Mouse (Mus musculus) limb, embryonic 14.5 days (tissue): ENCODE measurements at regions not wholly inside any gene's neighbourhood (a gene's known extent, or its start where the extent isn't known, plus 50 kb on each side); places are given as distances from the start of the nearest gene placed in this dataset.

ENCODE experiments used
- ATAC-seq: fragments of 200-750 bp; cut with Nextera tagmentation; 2 replicates; pipeline ENCODE4 v1.8.0; 2017; ENCODE audit warnings: low read depth, moderate number of reproducible peaks, moderate TSS enrichment; ENCODE audit not compliant: low FRiP score
- DNase-seq: peaks from one replicate; pipeline ENCODE4 v3.0.0-alpha.2; 2015; ENCODE audit warnings: low spot score
- H3K27ac ChIP-seq: fragments of 300-500 bp; sonication (generic); replicated peaks from 2 replicates; pipeline ENCODE4 v1.5.1; 2014; ENCODE audit warnings: low read depth, mild to moderate bottlenecking, low read length, moderate library complexity, mixed read lengths
- H3K27me3 ChIP-seq: fragments of 300-500 bp; sonication (generic); 2 replicates; pipeline ENCODE4 v1.6.1; 2014; ENCODE audit warnings: low read length, mixed read lengths; ENCODE audit not compliant: control insufficient read depth, insufficient read depth
- H3K36me3 ChIP-seq: fragments of 300-500 bp; sonication (generic); 2 replicates; pipeline ENCODE4 v1.6.1; 2014; ENCODE audit warnings: mild to moderate bottlenecking, low read length, moderate library complexity, mixed read lengths; ENCODE audit not compliant: control insufficient read depth, insufficient read depth
- H3K4me1 ChIP-seq: fragments of 300-500 bp; sonication (generic); 2 replicates; pipeline ENCODE4 v1.6.1; 2014; ENCODE audit warnings: antibody characterized with exemption, low read length, mixed read lengths; ENCODE audit not compliant: control insufficient read depth, insufficient read depth
- H3K4me2 ChIP-seq: fragments of 300-500 bp; sonication (generic); replicated peaks from 2 replicates; pipeline ENCODE4 v1.6.1; 2014; ENCODE audit warnings: low read depth, mild to moderate bottlenecking, low read length, moderate library complexity; ENCODE audit not compliant: severe bottlenecking
- H3K4me3 ChIP-seq: fragments of 300-500 bp; sonication (generic); replicated peaks from 2 replicates; pipeline ENCODE4 v1.5.1; 2014; ENCODE audit warnings: low read length
- H3K9ac ChIP-seq: fragments of 300-500 bp; sonication (generic); 2 replicates; pipeline ENCODE4 v1.6.1; 2014; ENCODE audit warnings: mild to moderate bottlenecking, low read depth, low read length, moderate library complexity; ENCODE audit not compliant: severe bottlenecking
- H3K9me3 ChIP-seq: fragments of 300-500 bp; sonication (generic); 2 replicates; pipeline ENCODE4 v1.6.1; 2016; ENCODE audit warnings: low read length; ENCODE audit not compliant: control insufficient read depth
- POLR2A ChIP-seq: fragments of 200-500 bp; IDR thresholded peaks from 2 replicates; pipeline ENCODE4 v1.8.0; 2012; ENCODE audit warnings: inconsistent platforms, mild to moderate bottlenecking, moderate library complexity, borderline replicate concordance; ENCODE audit not compliant: insufficient read depth, insufficient read length; ENCODE audit errors: extremely low read depth
- WGBS: fragments of 180-500 bp; shearing (Covaris S2); extraction: QIAGEN DNeasy Blood & Tissue Kit; methylation state at CpG from one replicate; pipeline ENCODE4 v1.1.7; 2014; 5-methylcytosine and 5-hydroxymethylcytosine counted together

DNA sequence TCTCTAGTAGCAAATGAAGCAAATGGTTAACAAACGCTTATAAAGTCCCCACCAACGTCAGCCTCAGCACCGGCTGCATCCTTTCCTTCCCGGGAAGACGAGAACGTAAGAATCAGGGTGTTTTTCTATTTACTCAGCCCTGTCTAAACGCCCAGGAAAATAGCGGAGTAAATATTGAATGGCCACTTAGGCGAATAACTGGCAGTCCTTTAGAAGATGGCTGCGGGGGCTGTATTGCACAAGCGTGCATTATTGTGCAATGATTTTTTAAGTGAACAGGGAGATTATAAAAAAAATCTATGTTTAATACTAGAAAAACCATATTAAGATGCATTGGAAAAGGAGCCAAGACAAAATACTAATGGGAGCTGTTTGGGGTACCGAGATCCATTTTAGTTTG, 410.3 kb downstream of the Wdr11 start:
- Histone ChIP-seq H3K4me2 (no peak overlapping the region), H3K27me3 (no peaks in the 10 kb centered on the region), H3K4me3 (no peak overlapping the region), H3K9me3 (no peaks in the 10 kb centered on the region), H3K9ac (no peak overlapping the region), H3K4me1 (peaks cover 15% of the 10 kb centered on the region), H3K36me3 (no peaks in the 10 kb centered on the region), H3K27ac (no peak overlapping the region)
- DNase-seq: no peak
- no peak for ATAC-seq
- no peak for TF ChIP-seq POLR2A
- 69% methylated on average over 12 of the region's 12 CpGs for WGBS

DNA sequence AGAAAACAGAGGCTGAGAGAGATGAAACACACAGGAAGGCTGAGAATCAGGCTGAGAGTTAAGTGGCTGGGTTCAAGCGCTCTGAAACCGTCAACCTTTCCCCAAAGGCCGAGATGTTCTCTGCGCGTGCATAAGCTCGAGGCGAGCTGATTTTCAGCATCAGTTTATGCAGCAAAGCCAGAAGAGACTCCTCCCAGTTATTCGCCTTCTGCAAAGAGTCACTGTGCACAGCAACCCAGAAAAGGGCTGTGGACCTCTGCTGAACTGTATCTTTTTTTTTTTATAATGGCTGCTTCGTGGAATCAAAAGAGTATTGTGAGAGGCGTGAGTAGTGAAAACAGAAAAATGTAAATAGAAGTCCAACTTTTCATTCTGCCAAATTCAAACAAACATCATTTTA, 413.7 kb downstream of the Wdr11 start:
- no peak for TF ChIP-seq POLR2A
- H3K4me2 ChIP-seq: no peak overlapping the region
- no peak for ATAC-seq
- peaks cover 15% of the 10 kb centered on the region for H3K4me1 ChIP-seq
- WGBS: 48% methylated on average over 10 of the region's 10 CpGs
- H3K36me3 ChIP-seq: no peaks in the 10 kb centered on the region
- H3K27me3 ChIP-seq: no peaks in the 10 kb centered on the region
- no peak overlapping the region for H3K4me3 ChIP-seq
- no peak for DNase-seq
- H3K9me3 ChIP-seq: no peaks in the 10 kb centered on the region
- no peak overlapping the region for H3K9ac ChIP-seq
- H3K27ac ChIP-seq: peak overlapping the region; percentile 40

DNA sequence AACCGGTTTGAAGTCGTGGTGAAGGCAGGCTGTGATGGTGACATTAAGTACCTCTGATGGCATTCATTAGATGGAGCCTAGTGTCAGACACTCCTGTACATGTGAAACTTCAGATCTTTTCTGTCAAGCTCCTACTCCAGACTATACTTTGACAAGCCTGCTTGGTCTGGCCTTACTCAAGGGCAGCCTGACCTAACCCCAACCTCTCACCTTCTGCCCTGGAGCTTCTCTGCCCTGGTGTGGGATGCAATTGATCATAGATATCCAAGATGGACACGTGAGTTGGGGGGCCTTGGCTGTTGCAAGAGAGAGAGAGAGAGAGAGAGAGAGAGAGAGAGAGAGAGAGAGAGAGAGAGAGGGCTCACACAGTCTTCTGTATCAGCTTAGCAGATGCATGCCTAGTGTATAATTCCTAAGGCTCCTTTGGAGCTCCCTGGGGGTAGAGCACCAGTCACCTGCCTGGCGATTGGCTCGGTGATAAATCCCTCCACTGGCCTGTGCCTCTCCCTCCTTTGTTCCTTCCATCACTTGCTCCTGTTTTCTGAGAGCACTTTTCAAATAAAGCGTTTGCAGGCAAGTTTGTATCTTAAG, 416.4 kb downstream of the Wdr11 start:
- Histone ChIP-seq H3K27ac (no peak overlapping the region), H3K4me2 (no peak overlapping the region), H3K27me3 (no peaks in the 10 kb centered on the region), H3K4me3 (no peak overlapping the region), H3K9ac (no peak overlapping the region), H3K9me3 (no peaks in the 10 kb centered on the region), H3K36me3 (no peaks in the 10 kb centered on the region), H3K4me1 (peaks cover 13% of the 10 kb centered on the region)
- TF ChIP-seq POLR2A: no peak
- no peak for DNase-seq
- no peak for ATAC-seq
- WGBS: 11% methylated on average over 6 of the region's 6 CpGs

DNA sequence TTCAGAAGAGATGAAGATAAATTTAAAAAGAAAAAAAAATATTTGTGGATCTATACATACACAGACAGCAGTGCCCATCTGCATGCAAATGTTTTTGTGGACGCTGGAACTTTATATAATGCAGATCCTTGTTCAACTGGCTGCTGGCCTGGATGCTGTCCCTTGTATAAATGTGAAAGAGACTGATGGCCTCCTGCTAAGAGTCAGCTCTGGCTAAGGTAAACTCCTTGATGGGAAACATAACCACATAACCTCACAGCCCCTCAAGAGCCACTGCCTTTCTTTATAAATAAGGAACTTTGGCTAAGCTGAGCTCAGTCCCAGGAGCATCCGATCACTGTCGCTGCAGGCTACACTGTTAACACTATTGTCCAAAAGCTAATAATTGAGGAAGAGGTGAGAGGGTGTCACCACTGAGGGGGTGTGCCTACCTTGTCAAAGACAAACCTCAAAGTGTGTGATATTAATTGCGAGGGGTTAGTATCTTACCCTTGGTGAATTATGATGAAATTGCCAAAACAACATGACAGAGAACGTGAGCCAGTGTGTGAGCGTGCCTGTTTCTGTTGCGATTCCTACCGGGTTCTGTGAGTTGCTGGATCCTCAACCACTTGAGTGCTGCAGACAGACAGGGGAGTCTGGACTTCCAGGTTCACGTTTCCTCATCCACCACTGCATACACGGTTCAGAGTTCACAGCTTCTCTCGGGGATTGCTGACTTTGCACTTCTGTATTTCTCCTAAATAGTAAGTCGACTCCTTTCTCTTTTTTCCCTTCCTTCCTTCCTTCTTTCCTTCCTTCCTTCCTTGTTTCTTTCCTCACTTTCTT, 417.1 kb downstream of the Wdr11 start:
- Histone ChIP-seq H3K4me2 (no peak overlapping the region), H3K9me3 (no peaks in the 10 kb centered on the region), H3K9ac (no peak overlapping the region), H3K4me1 (peaks cover 10% of the 10 kb centered on the region), H3K4me3 (no peak overlapping the region), H3K36me3 (no peaks in the 10 kb centered on the region), H3K27ac (no peak overlapping the region), H3K27me3 (no peaks in the 10 kb centered on the region)
- DNase-seq (no peak), ATAC-seq (no peak)
- TF ChIP-seq POLR2A: no peak
- WGBS: 36% methylated on average over 12 of the region's 12 CpGs

DNA sequence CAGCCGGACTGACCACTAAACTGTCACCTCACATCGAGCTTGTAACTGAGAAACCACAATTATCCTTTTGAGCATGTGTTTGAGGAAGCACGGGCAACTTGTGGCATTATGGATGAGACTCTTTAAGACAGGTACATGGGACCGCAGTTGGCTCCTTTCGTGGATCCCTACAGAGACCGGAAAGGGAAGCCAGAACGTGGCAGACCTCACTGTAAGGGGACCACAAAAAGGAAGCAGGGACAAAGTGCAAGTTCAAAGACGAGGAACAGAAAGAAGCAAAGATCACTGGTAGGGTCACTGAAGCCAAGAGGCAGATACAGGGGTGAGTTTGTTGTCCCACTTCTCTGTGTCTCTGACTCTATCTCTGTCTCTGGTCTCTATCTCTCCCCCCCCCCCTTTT, 420.4 kb downstream of the Wdr11 start:
- Histone ChIP-seq H3K9ac (no peak overlapping the region), H3K4me3 (no peak overlapping the region), H3K36me3 (no peaks in the 10 kb centered on the region), H3K4me1 (peaks cover 21% of the 10 kb centered on the region), H3K9me3 (no peaks in the 10 kb centered on the region), H3K27me3 (no peaks in the 10 kb centered on the region), H3K4me2 (no peak overlapping the region), H3K27ac (no peak overlapping the region)
- DNase-seq: no peak
- WGBS: 80% methylated on average over 8 of the region's 8 CpGs
- no peak for TF ChIP-seq POLR2A
- no peak for ATAC-seq
